Mouse (Mus musculus) olfactory bulb, adult 2 months (tissue): ENCODE data around the gene Slc7a1. TPM values are rescaled to one million over a fixed set of nuclear protein-coding genes. Genes with fewer than 3 reads are reported as not detected.

Experiments
- H3K27ac ChIP-seq: fragments of 200-500 bp; 2 replicates; pipeline ENCODE4 v1.5.1; 2012; ENCODE audit warnings: low read depth, low read length; ENCODE audit not compliant: insufficient read depth
- H3K4me1 ChIP-seq: fragments of 200-500 bp; 2 replicates; pipeline ENCODE4 v1.6.1; 2012; ENCODE audit warnings: low read length; ENCODE audit not compliant: control insufficient read depth, insufficient read depth
- H3K4me3 ChIP-seq: fragments of 200-500 bp; 2 replicates; pipeline ENCODE4 v1.5.1; 2012; ENCODE audit warnings: mild to moderate bottlenecking, low read depth, low read length, moderate library complexity; ENCODE audit not compliant: insufficient read depth
- CTCF ChIP-seq: fragments of 200-500 bp; IDR thresholded peaks from 2 replicates; pipeline ENCODE4 v1.5.1; 2012; ENCODE audit warnings: low read depth, mild to moderate bottlenecking, low read length, moderate library complexity; ENCODE audit not compliant: insufficient read depth
- POLR2A ChIP-seq: fragments of 200-500 bp; IDR thresholded peaks from 2 replicates; pipeline ENCODE4 v1.6.1; 2012; ENCODE audit warnings: mild to moderate bottlenecking, low read depth, low read length, moderate library complexity; ENCODE audit not compliant: insufficient read depth
- WGBS: fragments of 180-500 bp; shearing (Covaris S2); methylation state at CpG from one replicate; pipeline ENCODE4 v1.1.7; 2018; 5-methylcytosine and 5-hydroxymethylcytosine counted together
- polyA plus RNA-seq: library from polyadenylated mRNA; stranded (reverse); fragments of >200 nt; gene quantifications from 2 replicates; pipeline ENCODE4 v1.2.4, GENCODE M21; 2012; ENCODE audit warnings: low replicate concordance; ENCODE audit not compliant: missing spikeins, insufficient read depth, insufficient read length

Slc7a1 gene
- polyA plus RNA-seq, 1 experiment: not detected

DNA sequence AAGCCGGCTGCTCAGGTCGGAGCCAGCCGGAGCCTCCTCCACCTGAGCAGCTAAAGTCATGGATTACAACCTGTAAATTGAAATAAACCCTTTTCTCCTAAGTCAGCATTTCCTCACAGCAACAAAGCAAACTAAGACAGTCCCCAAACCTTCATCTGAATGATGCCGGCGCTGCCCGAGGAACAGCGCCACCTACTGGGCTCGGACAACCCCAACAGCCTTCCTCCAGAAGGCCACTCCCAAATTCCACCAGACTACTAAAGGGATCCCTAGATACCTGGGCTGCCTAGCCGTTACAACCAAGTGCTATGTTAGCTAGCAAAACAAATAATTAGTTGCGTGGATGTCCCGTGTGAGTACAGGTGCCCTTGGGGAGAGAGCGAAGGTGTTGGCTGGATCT is 24.2 kb downstream of the Slc7a1 start:
- no peak for TF ChIP-seq POLR2A
- TF ChIP-seq CTCF: peak; percentile 34; the same call in 1 of the 2 replicates
- H3K4me1 ChIP-seq: peaks cover 7% of the 10 kb centered on the region
- WGBS: 83% methylated on average over 12 of the region's 12 CpGs
- no peak overlapping the region for H3K27ac ChIP-seq
- H3K4me3 ChIP-seq: no peak overlapping the region

GRCm38 (mm10) chr5:148373092-148373685 is 26.5 kb downstream of the Slc7a1 start:
- H3K4me1 ChIP-seq: peaks cover 7% of the 10 kb centered on the region
- H3K4me3 ChIP-seq: no peak overlapping the region
- no peak for TF ChIP-seq POLR2A
- no peak for TF ChIP-seq CTCF
- no peak overlapping the region for H3K27ac ChIP-seq
- WGBS: 91% methylated on average over 9 of the region's 9 CpGs

- WGBS: 89% methylated on average over 12 of the region's 12 CpGs
- peaks cover 7% of the 10 kb centered on the region for H3K4me1 ChIP-seq
- no peak overlapping the region for H3K27ac ChIP-seq
- H3K4me3 ChIP-seq: no peak overlapping the region
- no peak for TF ChIP-seq POLR2A
- TF ChIP-seq CTCF: no peak
Observed at GRCm38 (mm10) chr5:148372005-148372917, 27.4 kb downstream of the Slc7a1 start.

DNA sequence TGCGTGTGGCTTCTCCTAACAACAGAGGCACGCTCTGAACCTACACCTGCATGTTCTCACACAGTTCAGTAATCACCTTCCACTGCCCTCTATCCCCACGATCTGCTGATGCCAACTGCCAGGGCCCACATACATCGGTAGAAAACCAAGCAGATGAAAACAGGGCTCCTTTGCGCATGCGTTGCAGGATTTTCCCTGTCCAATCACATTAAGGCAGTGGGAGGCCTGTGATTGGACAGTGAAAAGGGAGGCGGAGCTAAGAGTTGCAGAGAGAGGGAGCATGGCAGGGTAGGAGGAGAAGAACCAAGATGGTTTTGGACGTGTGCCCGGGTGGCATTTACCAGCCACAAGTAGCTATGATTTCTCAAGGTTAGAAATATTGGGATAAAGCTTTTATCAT is 28.3 kb downstream of the Slc7a1 start:
- no peak overlapping the region for H3K4me3 ChIP-seq
- H3K4me1 ChIP-seq: peaks cover 7% of the 10 kb centered on the region
- no peak overlapping the region for H3K27ac ChIP-seq
- TF ChIP-seq POLR2A (no peak), CTCF (no peak)
- 96% methylated on average over 9 of the region's 9 CpGs for WGBS

GRCm38 (mm10) chr5:148370624-148371023 is 29.1 kb downstream of the Slc7a1 start:
- Histone ChIP-seq H3K27ac (no peak overlapping the region), H3K4me3 (no peak overlapping the region), H3K4me1 (peaks cover 7% of the 10 kb centered on the region)
- no peak for TF ChIP-seq POLR2A
- no peak for TF ChIP-seq CTCF
- WGBS: 93% methylated on average over 1 of the region's 1 CpGs

DNA sequence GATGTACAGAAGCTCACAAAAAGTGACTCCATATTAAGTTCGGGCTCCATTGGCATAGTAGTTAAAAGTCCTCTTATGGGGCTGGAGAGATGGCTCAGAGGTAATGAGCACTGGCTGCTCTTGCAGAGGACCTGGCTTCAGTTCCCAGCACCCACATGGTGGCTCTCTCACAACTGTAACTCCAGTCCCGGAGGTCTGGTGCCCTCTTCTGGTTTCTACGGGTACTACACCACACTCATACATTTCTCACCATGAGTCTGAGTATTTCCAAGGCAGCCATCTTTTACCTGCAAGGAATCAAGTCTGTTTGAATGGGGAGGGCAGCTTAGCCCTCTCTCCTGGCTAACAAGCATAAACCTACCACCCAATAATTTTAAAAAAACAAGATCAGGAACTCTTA is 30.5 kb downstream of the Slc7a1 start:
- no peak overlapping the region for H3K27ac ChIP-seq
- TF ChIP-seq POLR2A: no peak
- no peak for TF ChIP-seq CTCF
- 97% methylated on average over 3 of the region's 3 CpGs for WGBS
- peaks cover 3% of the 10 kb centered on the region; the same call in 1 of the 2 replicates for H3K4me1 ChIP-seq
- H3K4me3 ChIP-seq: no peak overlapping the region

DNA sequence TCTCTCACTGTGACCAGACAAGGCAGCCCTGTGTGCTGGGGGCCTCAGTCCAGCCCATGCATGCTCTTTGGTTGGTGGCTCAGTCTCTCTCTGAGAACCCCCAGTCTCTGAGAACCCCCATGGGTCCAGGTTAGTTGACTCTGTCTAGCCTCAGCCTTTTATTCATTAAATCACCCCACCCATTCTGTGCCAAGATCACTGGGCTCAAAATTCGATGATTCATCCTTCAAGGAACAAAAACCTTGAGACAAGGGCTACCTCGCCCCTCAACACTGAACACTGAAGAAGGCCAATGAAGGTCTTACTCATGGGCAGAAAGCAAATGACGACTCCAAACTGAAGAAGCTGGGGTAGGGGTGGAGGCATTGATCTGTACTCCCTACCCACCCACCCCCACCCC is 31.9 kb downstream of the Slc7a1 start:
- TF ChIP-seq POLR2A (no peak), CTCF (no peak)
- no peaks in the 10 kb centered on the region; the same call in 1 of the 2 replicates for H3K4me1 ChIP-seq
- WGBS: 87% methylated on average over 3 of the region's 3 CpGs
- H3K27ac ChIP-seq: no peak overlapping the region
- H3K4me3 ChIP-seq: no peak overlapping the region

DNA sequence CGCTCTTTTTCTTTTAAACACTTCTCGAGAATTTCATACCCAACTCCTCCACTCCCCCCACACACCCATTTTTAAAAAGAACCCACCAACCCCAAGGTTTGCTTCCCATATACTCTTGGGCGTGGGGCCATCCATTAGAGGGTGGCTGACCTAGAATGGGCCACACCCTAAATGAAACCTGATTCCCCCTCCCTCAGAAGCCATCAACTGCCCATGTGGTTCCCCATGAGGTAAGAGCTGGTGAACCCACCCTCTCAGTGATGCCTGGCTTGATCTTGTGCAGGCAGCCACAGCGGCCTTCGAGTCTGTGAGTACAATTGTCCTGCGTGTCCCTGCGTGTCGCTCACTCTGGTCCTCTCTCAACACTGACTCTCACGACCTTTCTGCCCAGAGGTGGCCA is 33.2 kb downstream of the Slc7a1 start:
- no peaks in the 10 kb centered on the region; the same call in 1 of the 2 replicates for H3K4me1 ChIP-seq
- no peak overlapping the region for H3K27ac ChIP-seq
- WGBS: 95% methylated on average over 9 of the region's 9 CpGs
- TF ChIP-seq POLR2A (no peak), CTCF (no peak)
- no peak overlapping the region for H3K4me3 ChIP-seq
